Mouse (Mus musculus): ENCODE data around the gene Vav3. TPM values are rescaled to one million over a fixed set of nuclear protein-coding genes. Genes with fewer than 3 reads are reported as not detected.

The Vav3 gene
- total RNA-seq, 2 experiments from 2014 or later: 15.5 to 25.7 TPM

DNA sequence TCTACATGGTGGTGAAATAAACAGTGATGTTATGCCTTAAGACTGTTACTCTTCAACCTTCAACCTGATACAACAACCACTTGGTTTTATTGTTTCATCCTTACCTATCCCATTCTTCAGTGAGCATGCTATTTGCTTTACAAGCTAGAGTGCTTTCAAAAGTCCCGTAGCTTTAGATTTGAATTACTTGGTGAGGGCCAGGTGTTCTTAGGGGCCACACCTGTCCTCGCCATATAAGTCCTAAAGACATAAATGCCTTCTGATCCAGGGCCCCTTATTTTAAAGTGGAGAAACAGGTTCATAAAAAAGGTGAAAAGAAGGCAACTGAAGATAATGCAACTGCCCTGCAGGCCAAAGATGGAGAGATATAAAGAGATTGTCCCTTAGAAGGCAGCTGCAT lies 224.0 kb downstream of the Vav3 start:
- no peak for ATAC-seq (replicated peaks; ENCODE audit: low FRiP score, poor library complexity, severe bottlenecking)

DNA sequence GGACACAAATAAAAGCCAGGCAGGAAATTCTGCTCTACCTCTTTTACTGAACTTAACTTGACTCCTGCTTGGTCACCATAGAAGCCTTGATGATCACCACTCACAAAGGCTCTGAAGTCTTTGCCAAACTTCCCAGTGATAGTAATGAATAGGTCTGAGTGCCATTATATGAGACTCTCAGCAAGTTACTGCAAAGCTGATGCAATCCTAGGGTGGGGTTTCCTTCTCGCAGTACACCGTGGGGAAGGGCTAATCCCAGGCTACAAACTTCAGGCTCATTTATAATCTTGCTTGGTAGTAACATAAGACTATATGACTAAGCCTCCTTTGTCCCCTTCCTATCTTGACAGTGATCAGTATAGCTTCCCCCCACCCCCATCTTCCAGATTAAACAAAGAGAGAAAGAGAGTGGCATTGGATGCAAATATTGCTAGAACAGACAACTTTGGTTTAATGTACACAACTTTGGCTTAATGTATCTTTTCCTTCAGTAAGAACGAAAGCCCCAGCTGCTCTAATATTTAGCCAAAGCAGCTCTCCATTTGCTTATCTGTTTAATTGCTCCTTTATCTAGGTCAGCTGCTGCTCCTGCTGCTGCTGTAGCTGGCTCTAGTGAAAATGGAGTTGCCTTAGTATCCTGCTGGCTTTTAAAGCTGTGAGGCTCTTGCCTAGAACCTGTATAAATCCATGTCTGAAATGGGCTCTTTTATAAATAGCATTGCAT lies 228.3 kb downstream of the Vav3 start:
- no peak for ATAC-seq (replicated peaks; ENCODE audit: low FRiP score, poor library complexity, severe bottlenecking)

DNA sequence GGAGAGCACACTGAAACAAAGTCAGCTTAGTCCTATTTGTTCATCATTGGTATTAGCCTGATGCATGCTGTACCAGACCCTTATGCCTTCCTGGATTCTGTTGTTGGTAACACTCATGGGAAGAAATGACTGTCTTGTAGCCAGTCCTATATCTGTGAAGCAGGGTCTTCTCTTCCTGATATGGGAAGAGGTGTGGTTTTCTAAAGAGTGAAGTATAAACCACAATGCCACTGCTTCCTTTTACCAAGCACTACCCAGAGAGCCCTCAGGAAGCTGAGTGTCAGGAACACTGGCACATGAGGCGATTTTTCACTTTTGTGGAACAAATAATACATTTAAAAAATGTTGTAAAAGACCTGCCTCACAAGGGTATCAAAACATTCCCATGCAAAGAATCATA lies 231.0 kb downstream of the Vav3 start:
- no peak for ATAC-seq (replicated peaks; ENCODE audit: low FRiP score, poor library complexity, severe bottlenecking)

DNA sequence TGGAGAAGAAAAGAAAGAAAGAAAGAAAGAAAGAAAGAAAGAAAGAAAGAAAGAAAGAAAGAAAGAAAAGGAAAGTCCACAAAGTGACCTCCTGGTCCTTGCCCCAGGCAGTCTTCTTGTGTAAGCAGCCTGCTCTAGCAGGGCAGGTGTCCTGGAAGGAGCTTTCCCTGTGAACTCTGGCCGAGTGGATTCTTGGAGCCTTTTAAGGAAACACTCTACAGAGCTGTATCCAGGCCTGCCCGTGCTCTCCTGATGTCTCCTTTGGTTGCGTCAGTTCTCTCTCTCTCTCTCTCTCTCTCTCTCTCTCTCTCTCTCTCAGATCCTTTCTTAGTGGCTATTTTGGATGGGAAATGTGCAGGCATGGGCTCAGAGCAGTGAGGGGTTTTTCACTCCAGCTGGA lies 232.4 kb downstream of the Vav3 start:
- no peak for ATAC-seq (replicated peaks; ENCODE audit: low FRiP score, poor library complexity, severe bottlenecking)

DNA sequence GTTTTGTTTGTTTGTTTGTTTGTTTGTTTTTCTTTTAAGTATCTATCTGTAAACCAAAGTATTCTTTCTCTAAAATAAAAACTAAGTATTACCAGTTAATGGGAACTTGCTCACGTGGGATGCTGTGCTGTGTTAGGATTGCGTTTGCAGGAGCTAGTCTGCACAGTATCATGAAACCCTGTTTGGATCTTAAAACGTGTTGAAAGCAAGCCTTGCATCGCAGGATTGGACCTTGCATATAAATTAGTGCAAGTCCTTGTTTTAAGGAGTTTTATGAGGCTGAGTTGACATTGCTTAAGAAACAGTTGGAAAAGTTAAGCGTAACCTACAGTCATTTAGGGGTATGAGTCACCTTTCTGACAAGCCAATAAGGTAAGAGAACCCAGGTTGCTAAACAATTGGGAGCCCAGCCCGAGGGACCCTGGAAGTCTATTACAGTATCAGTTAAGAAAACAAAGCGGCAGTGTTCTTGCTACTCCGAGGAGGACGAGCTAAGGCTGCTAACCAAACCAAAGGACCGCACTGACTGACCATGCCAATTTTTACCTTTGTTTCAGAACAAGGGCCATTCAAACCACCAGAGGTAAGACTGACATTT lies 233.2 kb downstream of the Vav3 start:
- ATAC-seq (replicated peaks; ENCODE audit: low FRiP score, poor library complexity, severe bottlenecking): no peak

DNA sequence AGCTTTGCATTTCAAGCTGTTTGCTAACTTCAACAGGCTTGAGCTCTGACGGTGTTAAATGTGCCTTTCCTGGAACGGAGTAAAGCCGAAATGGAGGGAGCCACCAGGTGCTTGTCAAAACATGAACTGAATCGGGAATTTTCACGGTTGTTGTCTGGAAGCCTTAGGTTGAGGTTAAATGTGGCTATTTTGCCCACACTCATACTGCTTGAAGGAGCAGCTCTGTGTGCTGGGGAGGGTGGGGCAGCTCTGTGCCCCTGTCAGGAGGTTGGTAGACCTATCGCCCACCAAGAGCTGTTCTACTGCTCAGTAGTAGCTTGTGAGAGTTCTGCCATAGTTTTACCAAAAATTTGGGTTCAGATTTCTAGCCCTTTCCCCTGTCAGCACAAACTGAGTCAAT lies 233.7 kb downstream of the Vav3 start:
- no peak for ATAC-seq (replicated peaks; ENCODE audit: low FRiP score, poor library complexity, severe bottlenecking)

DNA sequence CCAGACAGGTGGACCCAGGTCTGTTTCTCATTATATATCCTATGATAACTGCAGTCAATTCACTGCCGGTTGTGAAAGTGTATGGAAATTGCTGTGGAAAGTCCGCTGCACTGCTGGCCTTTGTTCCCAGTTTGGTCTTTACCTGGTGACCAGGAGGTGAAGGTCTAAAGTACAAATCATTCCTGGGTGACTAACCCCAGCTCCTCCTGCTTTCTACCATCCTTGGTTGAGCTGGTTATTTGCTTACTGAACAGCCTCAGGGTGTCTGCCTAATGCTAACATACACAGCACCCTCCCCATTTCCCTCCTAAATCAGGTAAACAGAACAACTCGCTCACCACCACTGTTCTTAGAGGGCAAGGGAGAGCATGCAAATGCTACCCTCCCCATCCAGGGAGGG lies 237.9 kb downstream of the Vav3 start:
- ATAC-seq (replicated peaks; ENCODE audit: low FRiP score, poor library complexity, severe bottlenecking): no peak

DNA sequence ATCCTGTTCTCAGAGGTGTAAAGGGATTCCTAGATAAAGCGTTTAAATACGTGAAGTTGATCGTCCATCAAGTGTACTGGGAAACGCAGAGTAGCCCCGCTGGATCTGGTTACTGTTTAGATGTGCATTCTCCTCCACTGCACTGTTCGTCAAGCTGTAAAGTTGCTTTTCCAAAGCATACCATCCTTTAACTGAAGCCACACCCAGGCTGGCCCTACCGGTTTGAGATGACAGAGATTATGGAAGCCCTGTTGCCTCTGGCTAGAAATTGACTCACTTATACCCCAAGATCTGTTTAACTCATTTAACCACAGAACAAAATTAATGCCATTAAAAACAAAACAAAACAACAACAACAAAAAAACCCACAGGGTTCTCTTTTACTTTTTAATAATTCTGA lies 238.5 kb downstream of the Vav3 start:
- ATAC-seq (replicated peaks; ENCODE audit: low FRiP score, poor library complexity, severe bottlenecking): no peak

DNA sequence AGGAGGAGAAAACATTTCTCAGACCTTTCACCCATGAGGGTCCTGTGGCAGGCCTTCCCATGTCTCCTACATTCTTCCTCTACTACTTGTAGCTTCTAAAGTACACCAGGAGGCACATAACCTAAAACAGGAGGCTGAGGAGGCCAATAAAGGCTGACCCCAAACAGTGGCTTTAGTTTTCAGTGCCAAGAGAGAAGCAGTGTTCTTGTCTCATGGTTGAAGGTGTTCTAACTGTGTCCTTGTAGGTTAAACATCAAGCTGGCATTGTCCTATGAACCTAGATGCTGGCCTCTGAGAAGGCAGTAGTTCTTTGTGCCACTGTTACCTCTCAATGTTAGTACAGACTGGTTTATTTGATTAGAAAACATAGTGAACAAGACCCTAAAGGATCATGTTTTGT lies 245.5 kb downstream of the Vav3 start:
- ATAC-seq (replicated peaks; ENCODE audit: low FRiP score, poor library complexity, severe bottlenecking): no peak

DNA sequence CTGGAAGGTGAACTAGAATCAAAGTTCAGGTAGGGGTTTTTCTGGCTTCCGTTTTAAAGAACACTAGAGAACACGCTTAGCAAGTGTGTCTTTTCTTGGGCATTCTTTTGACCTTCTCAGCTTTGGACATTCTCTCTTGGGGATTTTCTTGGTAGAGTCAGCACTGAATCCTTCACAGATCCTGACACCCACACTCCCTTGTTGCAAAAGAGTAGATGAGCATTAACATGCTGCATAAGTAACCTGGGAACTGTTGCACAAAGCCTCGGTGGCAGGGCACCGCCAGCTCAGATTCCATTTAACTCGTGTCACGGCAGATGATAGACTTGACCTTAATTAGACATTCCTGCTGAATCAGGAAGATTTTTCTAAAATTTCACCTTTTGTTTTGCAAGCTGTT lies 252.5 kb downstream of the Vav3 start:
- no peak for ATAC-seq (replicated peaks; ENCODE audit: low FRiP score, poor library complexity, severe bottlenecking)

DNA sequence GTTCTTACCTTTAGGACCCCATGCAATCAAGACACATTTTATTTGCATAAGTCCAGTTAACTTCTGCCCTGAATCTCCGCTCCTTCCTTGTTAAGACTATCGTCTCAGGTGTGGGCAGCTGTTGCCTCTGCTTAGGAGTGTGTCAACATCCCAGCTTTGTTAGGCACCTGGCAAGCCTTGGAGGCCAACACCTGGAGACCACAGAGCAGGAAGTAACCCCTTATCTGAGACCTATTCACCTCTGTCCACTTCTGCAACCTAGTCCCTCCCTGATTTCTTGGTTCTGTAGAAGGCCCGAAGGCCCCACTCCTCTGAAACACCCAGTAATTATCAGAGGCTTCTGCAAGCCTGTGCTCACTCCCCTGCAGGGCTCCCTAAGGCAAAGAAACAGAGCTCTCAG lies 255.6 kb downstream of the Vav3 start:
- no peak for ATAC-seq (replicated peaks; ENCODE audit: low FRiP score, poor library complexity, severe bottlenecking)

DNA sequence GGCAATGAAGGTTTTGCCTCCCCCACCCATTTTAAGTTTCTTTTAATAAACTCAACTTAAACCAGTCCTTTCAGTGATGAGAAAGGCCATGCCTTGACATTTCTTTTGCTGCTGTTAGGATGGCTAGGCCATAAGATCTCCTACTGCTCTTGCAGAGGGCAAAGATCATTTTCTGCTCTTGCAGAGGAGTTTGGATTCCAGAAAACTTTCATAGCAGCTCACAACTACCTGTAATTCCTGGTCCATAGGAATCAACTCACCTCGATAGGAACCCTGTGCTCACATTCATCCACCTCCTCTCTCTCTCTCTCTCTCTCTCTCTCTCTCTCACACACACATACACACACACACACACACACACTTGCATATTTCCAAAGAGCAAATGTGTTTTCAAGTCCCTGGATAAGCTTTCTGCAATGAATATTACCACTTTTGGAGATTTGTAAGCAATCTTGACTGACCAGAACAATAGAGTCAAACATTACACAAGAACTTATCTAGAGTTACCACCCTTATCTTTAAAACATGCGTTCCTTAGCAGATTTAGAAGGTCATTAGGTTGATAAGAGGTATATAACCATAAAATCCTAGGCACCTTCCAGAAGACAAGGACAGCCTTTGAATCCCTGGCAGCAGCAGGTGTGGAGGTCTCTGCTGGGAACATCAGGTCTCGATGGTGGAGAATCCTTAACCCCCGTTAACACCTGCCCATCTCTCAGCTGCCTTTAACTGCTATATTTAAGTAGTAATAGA lies 260.4 kb downstream of the Vav3 start:
- no peak for ATAC-seq (replicated peaks; ENCODE audit: low FRiP score, poor library complexity, severe bottlenecking)

DNA sequence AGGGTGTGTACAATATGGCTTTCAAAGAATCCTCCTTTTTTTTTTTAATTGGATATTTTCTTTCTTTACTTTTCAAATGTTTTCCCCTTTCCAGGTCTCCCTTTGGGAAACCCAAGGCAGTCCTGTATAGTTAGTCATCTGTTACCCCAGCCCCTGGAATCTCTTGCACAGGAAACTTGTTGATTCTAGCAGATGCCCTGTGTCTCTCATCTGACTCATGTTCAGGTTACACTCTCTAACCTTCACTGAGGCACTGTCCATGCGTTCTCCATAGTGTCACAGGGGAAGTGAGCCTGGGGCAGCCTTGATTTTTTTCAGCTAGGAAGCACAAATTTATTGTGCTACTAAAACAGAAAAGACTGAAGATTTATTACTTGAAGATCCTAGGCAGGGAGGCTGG lies 262.3 kb downstream of the Vav3 start:
- no peak for ATAC-seq (replicated peaks; ENCODE audit: low FRiP score, poor library complexity, severe bottlenecking)

DNA sequence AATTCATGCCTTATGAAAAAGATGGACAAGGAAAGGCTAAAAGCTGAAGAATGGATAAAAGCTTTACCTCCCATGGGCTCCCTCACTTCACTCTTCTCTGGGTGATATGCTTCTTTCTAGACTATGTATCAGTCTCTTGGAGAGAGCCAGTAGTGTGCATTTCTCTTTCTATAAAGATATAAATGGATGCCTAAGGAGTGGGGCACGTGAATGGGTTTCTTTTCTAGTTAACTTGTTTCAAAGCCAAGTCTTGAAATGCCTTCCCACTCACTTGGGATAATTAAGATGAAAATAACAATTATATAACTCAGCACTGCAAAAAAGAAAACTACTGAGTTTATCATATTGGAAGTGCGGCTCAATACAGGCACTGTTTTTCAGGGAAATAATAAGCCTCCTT lies 265.7 kb downstream of the Vav3 start:
- no peak for ATAC-seq (replicated peaks; ENCODE audit: low FRiP score, poor library complexity, severe bottlenecking)

DNA sequence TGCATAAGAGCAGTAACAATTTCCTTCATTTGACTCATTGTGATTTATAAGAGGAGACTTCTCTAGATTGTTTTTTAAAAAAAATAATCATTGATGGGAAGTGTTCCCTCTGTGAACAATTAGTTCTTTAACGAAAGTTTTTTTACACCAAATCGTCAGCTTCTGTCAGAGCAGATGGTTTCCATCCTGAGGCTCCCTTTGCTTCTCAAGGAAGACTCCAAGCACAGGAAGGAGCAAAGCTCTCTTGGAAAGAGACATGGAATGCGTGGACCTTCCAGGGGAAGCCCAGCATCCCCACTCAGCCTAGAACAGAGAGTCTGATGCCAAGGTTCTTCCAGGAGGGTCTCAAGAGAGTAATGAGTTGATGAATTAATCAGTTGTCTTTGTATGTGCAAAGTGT lies 281.3 kb downstream of the Vav3 start:
- no peak for ATAC-seq (replicated peaks; ENCODE audit: low FRiP score, poor library complexity, severe bottlenecking)

DNA sequence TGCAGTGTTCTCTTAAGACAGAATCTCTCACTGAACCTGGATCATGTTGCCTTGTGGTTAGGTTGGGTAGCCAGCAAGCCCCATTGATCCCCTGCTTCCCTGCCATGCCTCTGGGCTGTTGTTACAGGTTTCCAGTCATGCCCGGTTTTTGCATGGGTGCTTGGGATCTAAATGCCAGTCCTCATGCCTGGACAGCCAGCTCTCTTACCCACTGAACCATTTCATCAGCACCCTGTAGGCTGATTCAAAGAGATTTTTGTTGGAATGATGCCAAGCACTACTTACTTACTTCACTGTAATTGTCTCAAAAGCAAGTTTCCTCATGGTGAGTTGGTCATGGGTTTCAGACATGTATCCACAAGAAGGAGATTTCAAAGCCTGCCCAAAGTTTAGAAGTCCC lies 281.9 kb downstream of the Vav3 start:
- no peak for ATAC-seq (replicated peaks; ENCODE audit: low FRiP score, poor library complexity, severe bottlenecking)

DNA sequence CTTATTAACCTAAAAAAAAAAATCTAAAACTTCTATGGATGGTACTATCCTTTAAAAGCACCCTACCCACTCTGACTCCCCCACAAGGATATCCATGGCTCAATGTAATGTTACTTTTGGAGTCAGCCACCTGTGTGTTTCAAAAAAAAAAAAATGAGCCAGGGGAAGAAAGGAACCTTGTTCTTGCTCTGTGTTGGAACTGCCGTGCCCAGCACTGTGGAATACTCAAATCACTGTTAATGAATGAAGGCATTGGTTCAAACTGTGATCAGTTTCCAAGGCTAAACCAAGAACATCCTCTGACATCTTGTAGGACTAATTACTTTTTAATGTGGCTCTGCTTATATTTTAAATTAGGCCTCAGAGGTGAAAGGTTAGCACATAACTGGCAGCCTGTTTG lies 282.4 kb downstream of the Vav3 start:
- no peak for ATAC-seq (replicated peaks; ENCODE audit: low FRiP score, poor library complexity, severe bottlenecking)

DNA sequence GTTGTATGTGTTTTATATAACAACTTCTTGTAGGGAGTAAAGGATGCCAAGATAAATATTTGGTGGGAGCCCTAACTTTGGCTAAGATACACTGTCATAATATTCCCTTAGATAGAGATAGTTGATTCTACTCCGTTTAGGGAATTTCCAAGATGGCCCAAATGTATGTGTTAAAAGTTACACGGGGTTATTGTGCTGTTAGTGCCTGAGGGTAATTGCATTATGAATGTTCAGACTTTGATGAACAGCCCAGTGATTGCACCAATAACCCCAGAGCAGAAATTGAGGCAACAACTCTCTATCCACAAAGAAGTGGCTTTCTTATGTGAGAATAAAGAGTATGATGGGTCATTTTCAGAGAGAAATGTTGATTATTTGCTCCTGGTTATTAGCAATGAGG lies 283.3 kb downstream of the Vav3 start:
- no peak for ATAC-seq (replicated peaks; ENCODE audit: low FRiP score, poor library complexity, severe bottlenecking)

DNA sequence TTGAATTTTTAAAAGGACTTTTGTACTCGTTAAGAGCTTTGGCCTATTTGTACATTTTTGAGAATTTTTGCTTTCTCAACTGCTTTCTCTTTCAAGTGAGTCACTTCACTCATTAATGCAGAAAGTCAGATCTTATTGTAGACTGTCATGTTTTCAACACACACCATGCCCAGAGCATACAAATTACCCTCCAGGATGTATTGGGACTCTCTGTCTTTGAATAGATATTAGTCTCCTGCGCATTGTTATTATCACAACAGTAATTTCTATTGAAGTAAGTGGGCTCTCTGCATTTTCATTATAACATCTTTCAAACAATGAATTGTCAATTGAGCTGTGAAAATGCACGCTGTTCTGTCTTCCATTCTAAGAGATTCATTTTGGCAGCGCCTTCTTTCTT lies 295.6 kb downstream of the Vav3 start:
- no peak for ATAC-seq (replicated peaks; ENCODE audit: low FRiP score, poor library complexity, severe bottlenecking)

DNA sequence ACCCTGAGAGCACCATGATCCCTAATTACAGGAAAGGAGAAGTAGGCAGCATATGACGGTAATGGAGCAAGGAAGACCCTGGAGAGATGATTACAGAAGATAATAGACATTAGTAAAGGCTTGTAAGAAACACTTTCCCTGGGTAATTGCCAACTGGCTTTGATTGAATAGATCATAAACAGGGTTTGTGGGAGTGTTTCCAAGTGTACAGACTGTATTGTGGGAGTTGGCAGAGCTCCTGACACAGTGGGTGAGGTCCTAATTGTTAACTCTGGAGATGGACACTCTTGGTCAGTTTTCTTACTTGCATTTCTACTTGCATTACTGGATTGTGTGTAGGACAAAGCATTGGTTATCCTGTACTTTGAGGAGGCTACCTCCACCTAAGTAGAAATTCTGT lies 298.9 kb downstream of the Vav3 start:
- ATAC-seq (replicated peaks; ENCODE audit: low FRiP score, poor library complexity, severe bottlenecking): no peak

DNA sequence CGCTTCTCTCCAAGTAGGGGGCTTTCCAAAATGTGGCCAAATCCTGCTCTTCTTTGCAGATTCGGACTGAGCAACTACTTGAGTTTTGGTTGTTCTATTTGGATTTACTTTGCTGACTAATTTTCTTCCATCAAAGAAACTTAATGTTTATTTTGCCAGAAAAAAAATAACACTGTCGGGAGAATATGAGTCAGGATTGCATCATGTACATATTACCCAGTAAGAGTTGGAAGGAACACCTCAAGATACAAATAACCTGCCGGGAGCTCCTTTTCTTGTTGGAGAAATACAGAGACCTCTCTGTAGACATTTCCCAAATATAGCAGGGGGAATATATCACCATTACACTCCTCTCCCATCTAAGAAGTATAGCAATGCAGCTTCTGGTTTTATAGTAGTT lies 300.3 kb downstream of the Vav3 start:
- no peak for ATAC-seq (replicated peaks; ENCODE audit: low FRiP score, poor library complexity, severe bottlenecking)

All from erythroblast, adult 5-6 weeks (primary cell).